Mouse (Mus musculus) embryonic facial prominence, embryonic 10.5 days (tissue): ENCODE data around the gene Gm10322. TPM values are rescaled to one million over a fixed set of nuclear protein-coding genes. Genes with fewer than 3 reads are reported as not detected.

Source experiments
- DNase-seq: peaks from one replicate; pipeline ENCODE4 v3.0.0-alpha.2; 2017; ENCODE audit warnings: low spot score
- H3K27ac ChIP-seq: fragments of 300-500 bp; sonication (generic); replicated peaks from 2 replicates; pipeline ENCODE4 v1.5.1; 2016; ENCODE audit warnings: mild to moderate bottlenecking
- H3K27me3 ChIP-seq: fragments of 300-500 bp; sonication (generic); replicated peaks from 2 replicates; pipeline ENCODE4 v1.6.1; 2016; ENCODE audit warnings: low read depth, mild to moderate bottlenecking; ENCODE audit not compliant: poor library complexity, severe bottlenecking
- H3K36me3 ChIP-seq: fragments of 300-500 bp; sonication (generic); replicated peaks from 2 replicates; pipeline ENCODE4 v1.6.1; 2016; ENCODE audit warnings: mild to moderate bottlenecking, moderate library complexity
- H3K4me1 ChIP-seq: fragments of 300-500 bp; sonication (generic); 2 replicates; pipeline ENCODE4 v1.6.1; 2016
- H3K4me3 ChIP-seq: fragments of 300-500 bp; sonication (generic); 2 replicates; pipeline ENCODE4 v1.5.1; 2016; ENCODE audit warnings: mild to moderate bottlenecking, moderate library complexity
- H3K9me3 ChIP-seq: fragments of 300-500 bp; sonication (generic); 2 replicates; pipeline ENCODE4 v1.6.1; 2016; ENCODE audit warnings: mild to moderate bottlenecking
- WGBS: fragments of 180-500 bp; shearing (Covaris S2); methylation state at CpG from one replicate; pipeline ENCODE4 v1.1.7; 2016; 5-methylcytosine and 5-hydroxymethylcytosine counted together
- polyA plus RNA-seq: library from polyadenylated mRNA; unstranded; fragments of >200 nt; fragmentation: Nextera tagmentation; extraction: Ambion mirVana; gene quantifications from 2 replicates; pipeline ENCODE4 v1.2.1, GENCODE M21; 2016

The Gm10322 gene
- polyA plus RNA-seq = not detected in 2 replicates

GRCm38 (mm10) chr10:59615981-59616520, at the start of gene Gm10322:
Gene Gm10322 (plus strand): TSS chr10:59616063.
- no peaks in the 10 kb centered on the region for H3K36me3 ChIP-seq
- peak; percentile 74 for DNase-seq
- no peaks in the 10 kb centered on the region for H3K9me3 ChIP-seq
- WGBS = 3% methylated on average over 51 of the region's 51 CpGs
- H3K27me3 ChIP-seq = peaks cover 4% of the 10 kb centered on the region; the same call in 1 of the 2 replicates
- peaks cover 19% of the 10 kb centered on the region for H3K4me1 ChIP-seq
- peak within 1 kb of the TSS; percentile 94 for H3K27ac ChIP-seq
- H3K4me3 ChIP-seq = peak within 1 kb of the TSS; percentile 94

- peaks cover 17% of the 10 kb centered on the region for H3K4me1 ChIP-seq
- peaks cover 3% of the 10 kb centered on the region; the same call in 1 of the 2 replicates for H3K9me3 ChIP-seq
- WGBS = 94% methylated on average over 13 of the region's 13 CpGs
- H3K36me3 ChIP-seq = no peaks in the 10 kb centered on the region
- no peaks in the 10 kb centered on the region for H3K27me3 ChIP-seq
- no peak for DNase-seq
- H3K4me3 ChIP-seq = no peak overlapping the region
- H3K27ac ChIP-seq = no peak overlapping the region
Observed at GRCm38 (mm10) chr10:59566968-59567367, 48.9 kb upstream of the Gm10322 start.

- H3K9me3 ChIP-seq = peaks cover 22% of the 10 kb centered on the region; the same call in 1 of the 2 replicates
- no peak for DNase-seq
- H3K27ac ChIP-seq = no peak overlapping the region
- peaks cover 11% of the 10 kb centered on the region for H3K4me1 ChIP-seq
- no peaks in the 10 kb centered on the region; the same call in 1 of the 2 replicates for H3K36me3 ChIP-seq
- WGBS = 83% methylated on average over 10 of the region's 10 CpGs
- H3K27me3 ChIP-seq = no peaks in the 10 kb centered on the region
- H3K4me3 ChIP-seq = no peak overlapping the region
Observed at GRCm38 (mm10) chr10:59568665-59569480, 47.0 kb upstream of the Gm10322 start.

- Histone ChIP-seq H3K27ac (no peak overlapping the region), H3K9me3 (peaks cover 27% of the 10 kb centered on the region; the same call in 1 of the 2 replicates), H3K4me3 (no peak overlapping the region), H3K27me3 (no peaks in the 10 kb centered on the region), H3K4me1 (peaks cover 8% of the 10 kb centered on the region), H3K36me3 (no peaks in the 10 kb centered on the region; the same call in 1 of the 2 replicates)
- DNase-seq = no peak
- WGBS = 84% methylated on average over 1 of the region's 1 CpGs
Observed at GRCm38 (mm10) chr10:59569481-59569869, 46.4 kb upstream of the Gm10322 start.

GRCm38 (mm10) chr10:59570360-59570759, 45.5 kb upstream of the Gm10322 start:
- 91% methylated on average over 6 of the region's 6 CpGs for WGBS
- Histone ChIP-seq H3K9me3 (peaks cover 29% of the 10 kb centered on the region; the same call in 1 of the 2 replicates), H3K4me3 (no peak overlapping the region), H3K27ac (no peak overlapping the region), H3K27me3 (no peaks in the 10 kb centered on the region), H3K36me3 (no peaks in the 10 kb centered on the region; the same call in 1 of the 2 replicates), H3K4me1 (peaks cover 7% of the 10 kb centered on the region)
- DNase-seq = no peak

GRCm38 (mm10) chr10:59570780-59571179, 45.1 kb upstream of the Gm10322 start:
- Histone ChIP-seq H3K27ac (no peak overlapping the region), H3K4me3 (no peak overlapping the region), H3K9me3 (peaks cover 29% of the 10 kb centered on the region; the same call in 1 of the 2 replicates), H3K36me3 (no peaks in the 10 kb centered on the region; the same call in 1 of the 2 replicates), H3K4me1 (peaks cover 6% of the 10 kb centered on the region), H3K27me3 (no peaks in the 10 kb centered on the region)
- DNase-seq = no peak
- 79% methylated on average over 2 of the region's 2 CpGs for WGBS

- H3K36me3 ChIP-seq = no peaks in the 10 kb centered on the region; the same call in 1 of the 2 replicates
- H3K4me3 ChIP-seq = no peak overlapping the region
- WGBS = 92% methylated on average over 4 of the region's 4 CpGs
- H3K27me3 ChIP-seq = no peaks in the 10 kb centered on the region
- DNase-seq = no peak
- peaks cover 4% of the 10 kb centered on the region; the same call in 1 of the 2 replicates for H3K4me1 ChIP-seq
- no peak overlapping the region for H3K27ac ChIP-seq
- peaks cover 29% of the 10 kb centered on the region; the same call in 1 of the 2 replicates for H3K9me3 ChIP-seq
Observed at GRCm38 (mm10) chr10:59571273-59571672, 44.6 kb upstream of the Gm10322 start.

GRCm38 (mm10) chr10:59571964-59572363, 43.9 kb upstream of the Gm10322 start:
- H3K4me1 ChIP-seq = peaks cover 6% of the 10 kb centered on the region; the same call in 1 of the 2 replicates
- DNase-seq = no peak
- H3K36me3 ChIP-seq = no peaks in the 10 kb centered on the region; the same call in 1 of the 2 replicates
- WGBS = 88% methylated on average over 5 of the region's 5 CpGs
- no peak overlapping the region for H3K27ac ChIP-seq
- peaks cover 29% of the 10 kb centered on the region; the same call in 1 of the 2 replicates for H3K9me3 ChIP-seq
- no peak overlapping the region for H3K4me3 ChIP-seq
- no peaks in the 10 kb centered on the region for H3K27me3 ChIP-seq

GRCm38 (mm10) chr10:59576305-59576704, 39.6 kb upstream of the Gm10322 start:
- 51% methylated on average over 5 of the region's 5 CpGs for whole genome bisulfite sequencing
- H3K36me3 ChIP-seq = no peaks in the 10 kb centered on the region; the same call in 1 of the 2 replicates
- H3K27me3 ChIP-seq = no peaks in the 10 kb centered on the region
- no peak overlapping the region for H3K4me3 ChIP-seq
- peaks cover 19% of the 10 kb centered on the region for H3K4me1 ChIP-seq
- no peak for DNase-seq
- H3K9me3 ChIP-seq = peaks cover 29% of the 10 kb centered on the region; the same call in 1 of the 2 replicates
- no peak overlapping the region for H3K27ac ChIP-seq

GRCm38 (mm10) chr10:59577871-59578801, 37.7 kb upstream of the Gm10322 start:
- H3K4me3 ChIP-seq = no peak overlapping the region
- H3K27me3 ChIP-seq = no peaks in the 10 kb centered on the region
- H3K36me3 ChIP-seq = peaks cover 4% of the 10 kb centered on the region; the same call in 1 of the 2 replicates
- H3K4me1 ChIP-seq = peaks cover 19% of the 10 kb centered on the region
- peak; percentile 20 for DNase-seq
- peak overlapping the region; percentile 12; the same call in 1 of the 2 replicates for H3K27ac ChIP-seq
- peaks cover 14% of the 10 kb centered on the region; the same call in 1 of the 2 replicates for H3K9me3 ChIP-seq
- 65% methylated on average over 12 of the region's 12 CpGs for WGBS

GRCm38 (mm10) chr10:59579645-59580044, 36.2 kb upstream of the Gm10322 start:
- no peaks in the 10 kb centered on the region for H3K27me3 ChIP-seq
- peaks cover under 1% of the 10 kb centered on the region; the same call in 1 of the 2 replicates for H3K9me3 ChIP-seq
- WGBS = 94% methylated on average over 3 of the region's 3 CpGs
- H3K4me3 ChIP-seq = no peak overlapping the region
- H3K27ac ChIP-seq = no peak overlapping the region
- peaks cover 19% of the 10 kb centered on the region for H3K4me1 ChIP-seq
- H3K36me3 ChIP-seq = peaks cover 8% of the 10 kb centered on the region; the same call in 1 of the 2 replicates
- DNase-seq = no peak
